Mouse (Mus musculus) stomach, postnatal 0 days (tissue): ENCODE measurements around the gene Pwp2.
"Not testable (repeated sequence)": the region's sequence is repeated elsewhere in the genome, so short reads cannot be mapped to it uniquely, and the experiment has no call there.

ENCODE experiments used
- CTCF ChIP-seq: IDR thresholded peaks from 2 replicates; pipeline ENCODE4 v1.5.1; 2016; ENCODE audit warnings: antibody characterized with exemption, low read depth, mild to moderate bottlenecking, moderate library complexity
- EP300 ChIP-seq: optimal IDR thresholded peaks from 2 replicates; pipeline ENCODE3; 2016; ENCODE audit warnings: antibody characterized with exemption

GRCm38 (mm10) chr10:78125061-78125460, 59.9 kb downstream of the Pwp2 start:
- not testable (repeated sequence) for TF ChIP-seq CTCF, EP300
